Mouse (Mus musculus): ENCODE results near the gene Col1a1.

GRCm38 (mm10) chr11:94958065-94958858, 22.2 kb downstream of the Col1a1 start:
- TF ChIP-seq CTCF (IDR thresholded peaks at IDR 0.05; ENCODE audit: control insufficient read depth, insufficient read depth, insufficient read length) (no peak), MYOG (IDR thresholded peaks at IDR 0.05; ENCODE audit: control insufficient read depth, extremely low read depth, insufficient read length) (no peak), MAX (IDR thresholded peaks at IDR 0.05) (no peak), MYOD1 (IDR thresholded peaks at IDR 0.05; ENCODE audit: control insufficient read depth, insufficient read length, low read depth) (no peak), USF1 (IDR thresholded peaks at IDR 0.05; ENCODE audit: low read depth) (no peak)

Data from C2C12 (cell line).